Mouse (Mus musculus) heart, adult 9 months (tissue): Measurements from ENCODE around the gene Nup210l.
"Not testable (repeated sequence)": the region's sequence is repeated elsewhere in the genome, so short reads cannot be mapped to it uniquely, and the experiment has no call there.

ENCODE experiments used
- DNase-seq, 2 experiments: peaks; one replicate each; pipeline ENCODE4 v3.0.0; 2022; ENCODE audit warnings: low spot score in 2 of 2

Nup210l gene

GRCm38 (mm10) chr3:90221123-90221522 lies 117.2 kb downstream of the Nup210l start:
- no peak for DNase-seq

- DNase-seq: no peak
Measured at GRCm38 (mm10) chr3:90222455-90222854, 118.5 kb downstream of the Nup210l start.

- no peak for DNase-seq
Measured at GRCm38 (mm10) chr3:90222941-90223340, 119.0 kb downstream of the Nup210l start.

- DNase-seq: no peak
Measured at GRCm38 (mm10) chr3:90224331-90224730, 120.4 kb downstream of the Nup210l start.

- DNase-seq: no peak
Measured at GRCm38 (mm10) chr3:90231075-90231474, 127.1 kb downstream of the Nup210l start.

GRCm38 (mm10) chr3:90231507-90232333 lies 127.8 kb downstream of the Nup210l start, which contains the start of gene Jtb:
Gene Jtb, plus strand, starts transcription at chr3:90231597.
- DNase-seq: peak; percentile 94 to 96

- no peak for DNase-seq
Measured at GRCm38 (mm10) chr3:90241251-90241650, 137.3 kb downstream of the Nup210l start.

- DNase-seq: no peak
Measured at GRCm38 (mm10) chr3:90241669-90242358, 137.9 kb downstream of the Nup210l start.

GRCm38 (mm10) chr3:90242984-90243775 lies 139.2 kb downstream of the Nup210l start, which contains the start of gene Creb3l4:
Gene Creb3l4, minus strand, starts transcription at chr3:90243512.
- DNase-seq: peak; percentile 56 to 64

GRCm38 (mm10) chr3:90245406-90245805 lies 141.5 kb downstream of the Nup210l start:
- no peak for DNase-seq

GRCm38 (mm10) chr3:90247630-90247959 lies 143.7 kb downstream of the Nup210l start:
- no peak for DNase-seq

- peak; percentile 96 to 97 for DNase-seq
Measured at GRCm38 (mm10) chr3:90247960-90248745, 144.2 kb downstream of the Nup210l start, which contains the start of gene Slc39a1. Gene Slc39a1, plus strand, starts transcription at chr3:90248172.

- DNase-seq: peak; percentile 56 to 65
Measured at GRCm38 (mm10) chr3:90248746-90249100, 144.8 kb downstream of the Nup210l start.

GRCm38 (mm10) chr3:90250791-90251190 lies 146.9 kb downstream of the Nup210l start:
- DNase-seq: no peak

GRCm38 (mm10) chr3:90251731-90252226 lies 147.8 kb downstream of the Nup210l start:
- not testable (repeated sequence) for DNase-seq

- DNase-seq: not testable (repeated sequence)
Measured at GRCm38 (mm10) chr3:90252659-90253058, 148.7 kb downstream of the Nup210l start.

- not testable (repeated sequence) for DNase-seq
Measured at GRCm38 (mm10) chr3:90253174-90253573, 149.2 kb downstream of the Nup210l start.

GRCm38 (mm10) chr3:90253653-90254418 lies 149.9 kb downstream of the Nup210l start, which contains the start of gene Crtc2:
Gene Crtc2, plus strand, starts transcription at chr3:90254163.
- peak; percentile 97 to 98 for DNase-seq

GRCm38 (mm10) chr3:90254419-90255193 lies 150.7 kb downstream of the Nup210l start:
- no peak for DNase-seq
